Mouse (Mus musculus) cerebellum, adult 2 months (tissue): ENCODE results near the gene Ppih.

Experiments
- CTCF ChIP-seq: fragments of 200-500 bp; IDR thresholded peaks from 2 replicates; pipeline ENCODE4 v1.5.1; 2011; ENCODE audit warnings: low read depth, mild to moderate bottlenecking, control low read depth, low read length, moderate library complexity, borderline replicate concordance; ENCODE audit not compliant: insufficient read depth
- POLR2A ChIP-seq: fragments of 200-500 bp; IDR thresholded peaks from 2 replicates; pipeline ENCODE4 v1.6.1; 2011; ENCODE audit warnings: low read length, control low read depth, borderline replicate concordance; ENCODE audit not compliant: insufficient read depth

- TF ChIP-seq POLR2A (no peak), CTCF (no peak)
These were observed 39.0 kb upstream of the Ppih start for GRCm38 (mm10) chr4:119359196-119359971.
